Mouse (Mus musculus): ENCODE results near the gene Mon1a.

Gene Mon1a
- long read RNA-seq, experiment 1, transcript Mon1a-201 (6 exons, 2,042 nt) = major isoform, 8 of 19 reads
- long read RNA-seq, experiment 1, partial matches to known transcripts = 6 of 19 reads
- long read RNA-seq, experiment 1, other reads (novel, unspliced or antisense) = 5 of 19 reads
- long read RNA-seq, experiment 2, transcript Mon1a-201 (6 exons, 2,042 nt) = major isoform, 7 of 15 reads
- long read RNA-seq, experiment 2, partial matches to known transcripts = 3 of 15 reads
- long read RNA-seq, experiment 2, other reads (novel, unspliced or antisense) = 4 of 15 reads

- intact Hi-C loops (cut with DNase I) = no loop called here
Observed at GRCm38 (mm10) chr9:107887804-107888266, at the start of gene Mon1a. TSS of gene Mon1a (plus strand) at chr9:107888151.

GRCm38 (mm10) chr9:107838869-107839268 is 49.1 kb upstream of the Mon1a start:
- intact Hi-C loops (cut with DNase I) = no loop called here

- intact Hi-C loops (cut with DNase I) = no loop called here
Observed at GRCm38 (mm10) chr9:107842709-107843108, 45.2 kb upstream of the Mon1a start.

DNA sequence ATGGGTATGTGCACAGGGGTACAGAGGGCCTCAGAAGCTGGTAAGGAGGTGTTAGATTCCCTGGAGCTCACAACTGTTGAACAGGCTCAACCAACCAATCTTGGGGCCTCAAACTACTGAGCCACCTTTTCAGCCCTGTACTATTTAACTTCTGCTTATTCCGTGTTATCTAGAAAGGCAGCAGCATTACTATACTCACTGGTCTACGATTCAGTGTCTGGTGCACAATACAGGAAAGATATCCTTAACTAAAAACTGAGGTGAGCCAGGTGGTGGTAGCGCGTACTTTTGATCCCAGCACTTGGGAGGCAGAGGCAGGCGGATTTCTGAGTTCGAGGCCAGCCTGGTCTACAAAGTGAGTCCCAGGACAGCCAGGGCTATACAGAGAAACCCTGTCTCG is 39.0 kb upstream of the Mon1a start:
- intact Hi-C loops (cut with DNase I) = no loop called here

- intact Hi-C loops (cut with DNase I) = no loop called here
Observed at GRCm38 (mm10) chr9:107858343-107858742, 29.6 kb upstream of the Mon1a start.

DNA sequence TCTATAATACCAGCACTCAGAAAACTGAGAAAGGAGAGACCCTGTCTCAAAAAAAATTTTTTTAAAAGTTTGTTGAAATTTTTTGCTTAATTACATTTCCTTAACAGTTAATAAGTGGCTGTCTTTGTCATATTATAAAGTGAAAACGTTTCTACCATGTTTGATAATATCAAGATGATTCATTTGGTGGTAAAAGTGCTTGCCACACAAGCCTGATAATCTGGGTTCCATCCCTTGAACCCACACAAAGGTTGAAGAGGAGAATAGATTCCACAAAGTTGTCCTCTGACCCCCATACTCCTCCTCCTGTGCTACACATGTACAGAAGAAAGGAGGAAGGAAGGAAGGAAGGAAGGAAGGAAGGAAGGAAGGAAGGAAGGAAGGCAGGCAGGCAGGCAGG is 23.5 kb upstream of the Mon1a start:
- intact Hi-C loops (cut with DNase I) = no loop called here

DNA sequence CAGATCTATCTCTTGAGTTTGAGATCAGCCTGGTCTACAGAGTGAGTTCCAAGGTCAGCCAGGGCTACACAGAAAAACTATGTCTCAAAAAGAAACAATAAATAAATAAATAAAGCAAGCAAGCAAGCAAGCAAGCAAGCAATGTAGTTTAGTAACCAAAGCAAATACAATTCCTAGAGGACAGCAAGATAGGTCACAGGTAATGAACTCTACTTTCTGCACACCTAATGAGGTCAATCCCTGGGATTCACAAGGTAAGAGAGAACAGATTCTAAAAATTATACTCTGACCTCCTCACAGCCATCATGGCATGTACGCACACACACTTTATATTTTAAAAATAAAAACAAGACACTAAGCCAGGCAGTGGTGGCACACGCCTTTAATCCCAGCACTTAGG is 21.9 kb upstream of the Mon1a start:
- intact Hi-C loops (cut with DNase I) = no loop called here

GRCm38 (mm10) chr9:107872350-107873098 is 15.4 kb upstream of the Mon1a start:
- intact Hi-C loops (cut with DNase I) = no loop called here

DNA sequence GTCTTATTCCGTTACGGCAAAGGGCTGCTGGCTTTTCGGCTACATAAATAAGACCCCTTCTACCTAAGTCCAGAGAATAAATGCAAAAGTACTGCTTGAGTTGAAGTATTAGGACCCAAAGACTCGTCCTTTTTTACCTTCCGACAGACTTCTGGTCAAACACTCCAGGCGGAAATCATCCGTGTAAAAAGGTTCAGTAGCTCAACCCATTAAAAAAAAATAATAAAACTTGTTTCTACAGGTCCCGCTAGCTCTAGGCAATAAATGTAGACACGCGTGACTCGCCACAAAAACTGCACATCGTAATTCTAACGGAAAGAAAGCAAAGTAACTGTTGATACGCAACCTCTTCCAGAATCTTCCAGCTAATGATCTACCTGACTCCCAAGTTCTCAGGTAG is 14.8 kb upstream of the Mon1a start, which contains the start of gene Rbm6:
Gene Rbm6 (minus strand): TSS at position 101 of the 400 bp plus-strand sequence.
- intact Hi-C loops (cut with DNase I) = no loop called here

DNA sequence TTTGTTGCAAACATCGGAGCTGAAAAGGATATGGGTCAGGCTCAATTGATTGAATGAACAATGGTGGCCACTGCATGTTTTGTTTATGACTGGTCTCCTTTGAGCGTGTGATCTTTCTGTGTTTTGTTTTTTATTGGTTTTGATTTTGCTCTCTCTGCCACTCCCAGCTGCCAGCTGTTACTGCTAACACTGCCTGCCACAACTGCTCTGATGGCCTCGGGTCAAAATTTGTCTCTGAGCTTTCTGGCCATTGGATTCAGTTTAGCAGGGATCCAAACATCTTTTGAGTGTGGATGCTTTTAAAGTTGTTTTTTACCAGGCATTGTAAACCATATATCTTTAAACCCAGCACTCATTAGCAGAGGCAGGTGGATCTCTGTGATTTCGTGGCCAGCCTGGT is 7.5 kb upstream of the Mon1a start:
- intact Hi-C loops (cut with DNase I) = no loop called here

DNA sequence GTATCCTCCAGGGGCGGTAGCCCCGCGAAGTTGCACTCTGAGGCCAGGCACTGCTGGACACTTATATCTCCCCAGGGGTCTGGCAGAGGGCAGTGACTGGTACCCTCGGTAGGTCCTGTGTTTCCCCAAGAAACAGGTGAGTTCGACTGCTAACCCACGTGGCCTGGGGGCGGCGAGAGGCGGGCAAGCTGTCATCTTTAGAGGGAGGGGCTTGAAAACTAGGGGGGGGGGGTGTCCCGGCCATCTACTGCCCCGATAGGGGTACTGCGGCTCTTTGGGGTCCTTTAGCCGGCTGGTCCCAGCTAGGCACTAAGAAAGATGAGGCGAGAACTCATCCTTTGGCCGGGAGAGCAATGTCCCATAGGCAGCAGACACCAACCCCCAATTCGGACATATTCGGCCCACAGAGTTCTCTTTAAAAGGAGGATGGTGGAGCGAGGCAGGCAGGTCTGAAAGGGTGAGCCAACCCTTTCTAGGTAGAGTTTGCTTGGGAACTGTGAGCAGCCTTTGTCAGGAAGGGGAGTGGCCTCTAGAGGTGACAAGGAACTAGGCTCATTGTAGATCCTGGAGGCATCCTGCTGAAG is 408 bp downstream of the Mon1a start:
- intact Hi-C loops (cut with DNase I) = no loop called here

DNA sequence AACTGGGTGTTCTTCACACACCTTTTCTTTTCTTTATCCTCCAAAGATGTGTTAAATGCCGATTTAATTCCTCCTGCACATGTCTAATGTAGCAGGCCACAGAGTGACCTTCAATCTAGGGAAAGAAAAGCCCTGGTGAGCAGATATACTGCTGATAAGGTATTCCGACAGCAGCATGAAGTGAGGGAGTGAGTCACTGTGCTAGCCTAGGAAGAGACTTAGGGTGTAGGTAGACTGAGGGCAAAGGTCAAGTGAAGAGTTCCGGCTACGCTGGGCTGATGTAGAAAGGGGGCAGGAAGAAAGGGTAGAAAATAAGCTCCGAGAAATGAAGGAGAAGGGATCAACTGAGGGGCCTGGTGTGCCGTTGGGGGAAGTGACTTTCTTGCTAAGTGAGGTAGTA is 2.3 kb downstream of the Mon1a start:
- intact Hi-C loops (cut with DNase I) = no loop called here

DNA sequence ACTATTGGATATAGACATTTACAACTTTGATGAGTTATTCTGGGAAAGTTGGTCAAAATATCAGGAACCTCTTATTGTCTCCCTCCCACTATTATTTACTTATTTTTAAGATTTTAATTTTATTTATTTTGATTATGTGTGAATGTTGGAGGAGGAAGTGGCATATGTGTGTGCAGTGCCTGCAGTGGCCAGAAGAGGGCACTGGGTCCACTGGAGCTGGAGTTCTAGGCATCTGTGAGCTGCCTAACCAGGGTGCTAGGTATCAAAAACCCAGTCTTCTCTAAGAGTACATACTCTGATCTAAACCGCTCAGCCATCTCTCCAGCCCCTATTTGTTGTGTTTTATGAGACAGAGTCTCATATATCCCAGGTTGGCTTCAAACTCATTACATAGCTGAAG is 3.1 kb downstream of the Mon1a start:
- intact Hi-C loops (cut with DNase I) = no loop called here

DNA sequence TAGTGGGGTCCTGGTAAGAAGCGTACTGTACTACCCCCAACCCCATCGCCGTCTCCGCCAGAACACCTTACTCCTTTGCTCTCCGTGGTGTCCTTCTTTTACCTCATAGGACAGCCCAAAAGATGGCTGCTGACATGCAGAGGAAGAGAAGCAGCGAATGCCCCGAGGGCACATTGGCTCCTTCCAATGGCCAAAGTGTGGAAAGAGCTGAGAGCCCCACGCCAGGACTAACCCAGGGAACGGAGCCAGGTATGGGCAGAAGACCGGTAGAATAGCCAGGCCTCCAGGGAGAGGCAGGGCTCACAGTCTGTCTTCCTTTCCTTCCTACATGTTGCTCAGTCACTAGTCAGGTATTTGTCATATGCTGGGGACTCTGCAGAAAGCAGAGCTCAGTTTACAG is 10.6 kb downstream of the Mon1a start:
- intact Hi-C loops (cut with DNase I) = no loop called here

GRCm38 (mm10) chr9:107899855-107900254 is 11.9 kb downstream of the Mon1a start:
- intact Hi-C loops (cut with DNase I) = loop anchor here (5.0 kb wide), 1 partner anchor 62 kb away; no protein-coding TSS in a partner anchor

GRCm38 (mm10) chr9:107900840-107901626 is 13.1 kb downstream of the Mon1a start:
- intact Hi-C loops (cut with DNase I) = loop anchor here (5.0 kb wide), 1 partner anchor 61 kb away; no protein-coding TSS in a partner anchor

- intact Hi-C loops (cut with DNase I) = loop anchor here (5.0 kb wide), 1 partner anchor 61 kb away; no protein-coding TSS in a partner anchor
Observed at GRCm38 (mm10) chr9:107901627-107901914, 13.6 kb downstream of the Mon1a start.

- intact Hi-C loops (cut with DNase I) = loop anchor here (1.0 to 5.0 kb wide), 3 partner anchors 58 to 164 kb away; partner anchors contain the start of gene Amigo3
Observed at GRCm38 (mm10) chr9:107904726-107905125, 16.8 kb downstream of the Mon1a start.

- intact Hi-C loops (cut with DNase I) = loop anchor here (5.0 kb wide), 1 partner anchor 146 kb away; the partner anchor contains the start of gene Amigo3
Observed at GRCm38 (mm10) chr9:107906252-107906966, 18.5 kb downstream of the Mon1a start, which contains the start of gene Mst1r. TSS of gene Mst1r (plus strand) at chr9:107906873.

Measured in adrenal gland (tissue).